Mouse (Mus musculus): ENCODE measurements around the gene Eif2b5.
"Not testable (repeated sequence)": the region's sequence is repeated elsewhere in the genome, so short reads cannot be mapped to it uniquely, and the experiment has no call there.

Eif2b5 gene

DNA sequence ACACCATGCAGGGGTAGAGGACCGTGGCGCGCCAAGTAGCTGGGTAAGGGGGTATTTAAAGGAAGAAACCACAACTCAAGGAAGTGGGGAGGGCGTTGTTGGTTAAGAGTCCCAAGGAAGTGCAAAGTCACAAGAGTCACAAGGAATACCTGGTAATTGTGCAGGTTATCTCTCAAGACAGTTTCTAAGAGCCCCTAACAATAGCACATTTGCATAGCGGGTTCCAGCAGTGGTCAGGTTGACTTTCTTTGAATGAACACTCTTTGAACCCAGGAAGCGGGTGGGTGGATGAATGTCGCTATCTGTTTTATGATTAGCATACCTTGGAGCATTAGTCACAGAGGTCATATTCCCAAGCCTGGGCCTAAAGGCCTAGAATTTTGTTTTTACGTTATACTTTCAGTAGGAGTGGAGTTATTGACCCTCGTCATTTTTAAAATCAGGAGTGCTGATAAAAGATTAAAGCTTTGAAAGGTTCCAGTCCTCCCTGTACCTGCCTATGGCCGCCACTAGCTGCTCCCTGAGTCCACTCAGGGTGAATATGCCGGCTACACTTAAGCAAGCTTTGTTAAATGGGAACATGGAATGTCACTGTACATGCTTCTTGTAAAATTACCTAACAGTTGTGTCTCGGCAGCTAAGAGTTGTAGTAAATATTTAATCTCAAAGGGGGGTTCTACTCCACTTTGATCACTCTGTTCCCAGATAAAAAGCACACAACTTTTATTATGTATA lies 19.4 kb upstream of the Eif2b5 start:
- not testable (repeated sequence) for H3K27me3 ChIP-seq (ENCODE audit: control insufficient read depth, insufficient read depth, low read length, poor library complexity, severe bottlenecking); H3K36me3 ChIP-seq (ENCODE audit: control insufficient read depth, insufficient read depth, low read length, poor library complexity, severe bottlenecking); DNase-seq (ENCODE audit: low read depth, low spot score)

- H3K27me3 ChIP-seq (ENCODE audit: control insufficient read depth, insufficient read depth, low read length, poor library complexity, severe bottlenecking), result no peaks in the 10 kb centered on the region
- peak; percentile 14 for DNase-seq (ENCODE audit: low read depth, low spot score)
- no peaks in the 10 kb centered on the region for H3K36me3 ChIP-seq (ENCODE audit: control insufficient read depth, insufficient read depth, low read length, poor library complexity, severe bottlenecking)
Measured at GRCm38 (mm10) chr16:20480115-20480514, 18.5 kb upstream of the Eif2b5 start.

- Histone ChIP-seq H3K27me3 (ENCODE audit: control insufficient read depth, insufficient read depth, low read length, poor library complexity, severe bottlenecking) (no peaks in the 10 kb centered on the region), H3K36me3 (ENCODE audit: control insufficient read depth, insufficient read depth, low read length, poor library complexity, severe bottlenecking) (no peaks in the 10 kb centered on the region)
- no peak for DNase-seq (ENCODE audit: low read depth, low spot score)
Measured at GRCm38 (mm10) chr16:20481746-20482145, 16.9 kb upstream of the Eif2b5 start.

GRCm38 (mm10) chr16:20483716-20484115 lies 14.9 kb upstream of the Eif2b5 start:
- H3K27me3 ChIP-seq (ENCODE audit: control insufficient read depth, insufficient read depth, low read length, poor library complexity, severe bottlenecking); DNase-seq (ENCODE audit: low read depth, low spot score); H3K36me3 ChIP-seq (ENCODE audit: control insufficient read depth, insufficient read depth, low read length, poor library complexity, severe bottlenecking): not testable (repeated sequence)

- no peak for DNase-seq (ENCODE audit: low read depth, low spot score)
- H3K27me3 ChIP-seq (ENCODE audit: control insufficient read depth, insufficient read depth, low read length, poor library complexity, severe bottlenecking), result no peaks in the 10 kb centered on the region
- no peaks in the 10 kb centered on the region for H3K36me3 ChIP-seq (ENCODE audit: control insufficient read depth, insufficient read depth, low read length, poor library complexity, severe bottlenecking)
Measured at GRCm38 (mm10) chr16:20485061-20485460, 13.6 kb upstream of the Eif2b5 start.

DNA sequence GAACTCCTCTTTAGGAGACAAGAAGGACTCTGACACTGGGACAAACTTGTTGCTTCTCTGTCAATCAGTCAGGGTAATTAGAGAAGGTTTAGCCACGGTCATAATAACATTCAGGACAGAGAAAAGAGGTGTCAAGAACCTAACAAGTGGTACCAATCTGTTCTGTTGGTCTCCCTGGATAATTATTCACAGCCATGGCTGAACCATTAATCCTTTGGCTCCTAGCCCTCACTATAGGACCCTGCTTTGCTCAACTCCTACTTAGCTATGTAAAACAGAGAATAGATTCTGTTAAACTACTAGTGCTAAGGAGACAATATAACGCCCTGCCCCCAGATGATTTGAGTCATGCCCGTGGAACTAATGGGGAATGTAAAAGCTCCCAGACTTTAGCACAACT lies 12.6 kb upstream of the Eif2b5 start:
- no peak for DNase-seq (ENCODE audit: low read depth, low spot score)

DNA sequence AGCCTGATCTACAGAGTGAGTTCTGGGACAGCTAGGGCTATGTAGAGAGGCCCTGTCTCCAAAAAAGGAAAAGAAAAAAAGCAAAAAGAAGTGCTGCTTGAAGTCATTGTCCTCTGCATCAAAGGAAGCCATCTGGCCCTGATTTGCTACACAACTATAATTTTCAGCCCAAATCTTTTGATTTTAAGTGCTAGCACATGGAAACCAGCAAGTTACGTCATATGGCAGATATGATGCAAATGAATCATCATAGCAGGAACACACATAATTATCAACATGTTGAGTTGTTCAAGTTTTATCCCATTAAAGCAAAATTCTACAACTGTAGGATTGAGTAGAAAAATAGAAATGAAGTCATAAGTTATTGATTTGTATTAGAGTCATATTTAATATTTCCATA lies 10.5 kb upstream of the Eif2b5 start:
- no peaks in the 10 kb centered on the region for H3K27me3 ChIP-seq (ENCODE audit: control insufficient read depth, insufficient read depth, low read length, poor library complexity, severe bottlenecking)
- no peak for DNase-seq (ENCODE audit: low read depth, low spot score)
- H3K36me3 ChIP-seq (ENCODE audit: control insufficient read depth, insufficient read depth, low read length, poor library complexity, severe bottlenecking), result no peaks in the 10 kb centered on the region

More for the DNA sequence above, 12.6 kb upstream of the Eif2b5 start:
- H3K36me3 ChIP-seq (ENCODE audit: control insufficient read depth, insufficient read depth, low read length, poor library complexity, severe bottlenecking), result no peaks in the 10 kb centered on the region
- no peaks in the 10 kb centered on the region for H3K27me3 ChIP-seq (ENCODE audit: control insufficient read depth, insufficient read depth, low read length, poor library complexity, severe bottlenecking)

DNA sequence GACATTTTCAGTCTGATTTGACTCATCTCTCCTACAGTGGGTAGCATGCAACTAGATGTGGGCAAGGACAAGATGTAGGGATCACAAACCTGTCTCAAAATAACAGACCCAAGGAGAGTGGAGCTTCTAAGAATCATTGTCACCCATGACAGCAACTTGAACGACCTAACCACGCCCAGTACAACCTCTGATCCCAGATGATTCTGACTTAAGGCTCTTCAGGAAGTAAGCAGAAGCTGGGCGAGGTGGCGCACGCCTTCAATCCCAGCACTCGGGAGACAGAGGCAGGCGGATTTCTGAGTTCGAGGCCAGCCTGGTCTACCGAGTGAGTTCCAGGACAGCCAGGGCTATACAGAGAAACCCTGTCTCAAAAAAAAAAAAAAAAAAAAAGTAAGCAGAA lies 9.9 kb upstream of the Eif2b5 start:
- not testable (repeated sequence) for H3K36me3 ChIP-seq (ENCODE audit: control insufficient read depth, insufficient read depth, low read length, poor library complexity, severe bottlenecking); DNase-seq (ENCODE audit: low read depth, low spot score); H3K27me3 ChIP-seq (ENCODE audit: control insufficient read depth, insufficient read depth, low read length, poor library complexity, severe bottlenecking)

DNA sequence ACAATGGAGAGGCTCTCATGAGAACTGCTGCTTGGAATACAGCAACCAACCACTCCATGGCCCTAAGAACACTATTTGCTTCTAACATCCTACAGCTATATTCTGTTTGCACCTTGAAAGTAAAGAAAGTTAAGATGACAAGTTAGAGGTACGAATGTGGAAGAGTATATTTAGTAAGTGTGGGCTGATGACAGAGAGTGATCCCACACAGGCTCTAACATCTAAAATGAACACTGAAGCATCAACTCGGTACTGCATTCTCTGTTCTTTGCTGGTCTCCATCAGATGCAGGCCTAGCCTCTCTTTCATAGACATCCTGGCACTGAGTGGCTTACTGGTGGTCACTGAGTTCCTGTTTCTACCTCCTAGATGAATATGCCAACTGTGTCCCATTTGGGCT lies 9.4 kb upstream of the Eif2b5 start:
- Histone ChIP-seq H3K36me3 (ENCODE audit: control insufficient read depth, insufficient read depth, low read length, poor library complexity, severe bottlenecking) (no peaks in the 10 kb centered on the region), H3K27me3 (ENCODE audit: control insufficient read depth, insufficient read depth, low read length, poor library complexity, severe bottlenecking) (no peaks in the 10 kb centered on the region)
- DNase-seq (ENCODE audit: low read depth, low spot score), result no peak

GRCm38 (mm10) chr16:20490581-20490980 lies 8.0 kb upstream of the Eif2b5 start:
- no peaks in the 10 kb centered on the region for H3K27me3 ChIP-seq (ENCODE audit: control insufficient read depth, insufficient read depth, low read length, poor library complexity, severe bottlenecking)
- no peaks in the 10 kb centered on the region for H3K36me3 ChIP-seq (ENCODE audit: control insufficient read depth, insufficient read depth, low read length, poor library complexity, severe bottlenecking)
- DNase-seq (ENCODE audit: low read depth, low spot score), result no peak

- no peak for DNase-seq (ENCODE audit: low read depth, low spot score)
- Histone ChIP-seq H3K36me3 (ENCODE audit: control insufficient read depth, insufficient read depth, low read length, poor library complexity, severe bottlenecking) (no peaks in the 10 kb centered on the region), H3K27me3 (ENCODE audit: control insufficient read depth, insufficient read depth, low read length, poor library complexity, severe bottlenecking) (no peaks in the 10 kb centered on the region)
Measured at GRCm38 (mm10) chr16:20491301-20491700, 7.3 kb upstream of the Eif2b5 start.

- DNase-seq (ENCODE audit: low read depth, low spot score), result no peak
- Histone ChIP-seq H3K36me3 (ENCODE audit: control insufficient read depth, insufficient read depth, low read length, poor library complexity, severe bottlenecking) (no peaks in the 10 kb centered on the region), H3K27me3 (ENCODE audit: control insufficient read depth, insufficient read depth, low read length, poor library complexity, severe bottlenecking) (no peaks in the 10 kb centered on the region)
Measured at GRCm38 (mm10) chr16:20493452-20493851, 5.2 kb upstream of the Eif2b5 start.

DNA sequence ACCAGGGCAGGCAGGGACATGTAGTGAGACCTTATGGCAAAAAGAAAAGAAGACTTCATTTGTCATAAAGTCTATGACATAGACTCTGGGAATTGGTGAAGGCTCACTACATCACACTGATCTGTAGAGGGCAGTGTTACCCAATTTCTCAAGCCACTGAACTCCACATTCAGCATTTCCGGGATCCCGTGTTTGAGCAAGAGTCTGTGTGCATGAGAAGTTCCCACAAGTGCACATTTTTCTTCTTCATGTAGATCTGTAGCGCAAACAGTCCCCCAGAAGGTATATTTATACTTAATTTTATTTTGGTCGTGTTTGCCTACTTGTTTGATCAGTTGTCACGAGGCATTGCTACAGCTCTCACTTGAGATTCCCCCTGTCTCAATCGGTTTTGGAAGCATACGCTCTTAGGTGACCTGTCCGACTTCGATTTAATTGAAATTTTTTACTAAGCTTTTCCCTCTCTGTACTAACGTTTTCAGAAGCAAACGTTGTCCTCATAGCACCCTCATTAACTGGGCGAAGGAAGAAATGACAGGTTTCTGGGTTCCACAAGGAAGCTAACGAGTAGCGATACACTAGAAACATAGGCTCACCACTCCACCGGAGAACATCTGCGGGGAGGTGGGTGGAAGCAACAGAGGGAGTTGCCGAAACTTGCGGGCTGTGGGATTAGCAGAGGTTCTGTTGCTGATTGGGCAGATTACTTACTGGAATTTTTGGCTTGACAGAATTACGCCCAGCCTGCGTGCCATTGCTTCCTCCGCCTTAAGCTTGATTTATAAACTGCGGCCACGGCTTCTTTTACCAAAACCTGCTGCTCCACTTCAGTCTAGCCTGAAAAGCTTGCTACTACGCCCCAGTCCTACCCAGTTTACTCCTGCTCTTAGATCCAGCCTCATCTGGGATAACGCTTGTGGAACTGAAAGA lies 1.7 kb upstream of the Eif2b5 start:
- peak; percentile 86 for DNase-seq (ENCODE audit: low read depth, low spot score)
- Histone ChIP-seq H3K27me3 (ENCODE audit: control insufficient read depth, insufficient read depth, low read length, poor library complexity, severe bottlenecking) (no peaks in the 10 kb centered on the region), H3K36me3 (ENCODE audit: control insufficient read depth, insufficient read depth, low read length, poor library complexity, severe bottlenecking) (peaks cover 7% of the 10 kb centered on the region; the same call in 1 of the 2 replicates)

- H3K36me3 ChIP-seq (ENCODE audit: control insufficient read depth, insufficient read depth, low read length, poor library complexity, severe bottlenecking), result peaks cover 13% of the 10 kb centered on the region
- no peaks in the 10 kb centered on the region for H3K27me3 ChIP-seq (ENCODE audit: control insufficient read depth, insufficient read depth, low read length, poor library complexity, severe bottlenecking)
- no peak for DNase-seq (ENCODE audit: low read depth, low spot score)
Measured at GRCm38 (mm10) chr16:20497980-20498676, 489 bp upstream of the Eif2b5 start.

GRCm38 (mm10) chr16:20506000-20506399 lies 7.4 kb downstream of the Eif2b5 start:
- Histone ChIP-seq H3K36me3 (ENCODE audit: control insufficient read depth, insufficient read depth, low read length, poor library complexity, severe bottlenecking) (peaks cover 29% of the 10 kb centered on the region), H3K27me3 (ENCODE audit: control insufficient read depth, insufficient read depth, low read length, poor library complexity, severe bottlenecking) (no peaks in the 10 kb centered on the region)
- DNase-seq (ENCODE audit: low read depth, low spot score), result no peak

Measured in splenic B cell, adult 2 months (primary cell).